Mouse (Mus musculus): ENCODE measurements at regions not wholly inside any gene's neighbourhood (a gene's known extent, or its start where the extent isn't known, plus 50 kb on each side); places are given as distances from the start of the nearest gene placed in this dataset.
A peak's percentile ranks its signal among the peaks of the same experiment; 100 is the strongest.

DNA sequence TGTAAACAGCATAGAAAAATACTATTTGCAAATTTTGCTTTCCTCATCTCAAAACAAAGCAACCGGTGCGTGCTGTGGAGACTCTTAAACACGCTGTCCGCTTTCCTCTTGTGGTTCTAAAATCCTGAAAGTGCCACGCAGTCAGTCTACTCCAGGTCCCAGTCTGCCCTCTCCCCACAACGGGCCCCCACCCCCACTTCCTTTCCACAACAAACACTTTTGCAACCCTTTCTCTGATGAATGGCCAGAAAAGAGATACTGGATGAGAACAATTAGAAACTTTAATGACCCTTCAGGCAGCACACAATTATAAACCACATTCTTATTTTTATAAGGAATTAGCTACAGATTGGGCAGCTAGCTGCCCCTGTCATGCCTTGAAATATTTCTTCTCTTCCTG is 111.1 kb upstream of the Ubash3b start:
- Histone ChIP-seq H3K27ac (no peak overlapping the region), H3K9ac (replicated peaks) (no peak overlapping the region), H3K4me1 (replicated peaks; ENCODE audit: control insufficient read depth in 2 of 2, insufficient read depth in 2 of 2, low read length in 1 of 2) (no peaks in the 10 kb centered on the region), H3K9me3 (ENCODE audit: control insufficient read depth, low read length) (no peaks in the 10 kb centered on the region), H3K4me2 (ENCODE audit: low read depth) (no peak overlapping the region), H3K4me3 (ENCODE audit: insufficient read depth in 1 of 2, low read depth in 2 of 2, low read length in 2 of 2) (no peak overlapping the region), H3K27me3 (ENCODE audit: control insufficient read depth, insufficient read depth, low read length) (peaks cover 5% of the 10 kb centered on the region), H3K36me3 (replicated peaks; ENCODE audit: control insufficient read depth, insufficient read depth, low read depth) (no peaks in the 10 kb centered on the region)
- TF ChIP-seq EP300 (IDR thresholded peaks at IDR 0.05; ENCODE audit: low read depth) (no peak), CTCF (IDR thresholded peaks at IDR 0.05; ENCODE audit: low read depth) (no peak)
- DNase-seq (ENCODE audit: low read depth in 3 of 3, low spot score in 3 of 3) = no peak
- ATAC-seq (ENCODE audit: insufficient read depth) = no peak
- 6% methylated on average over 6 of the region's 6 CpGs for WGBS (ENCODE audit: insufficient replicate concordance)

DNA sequence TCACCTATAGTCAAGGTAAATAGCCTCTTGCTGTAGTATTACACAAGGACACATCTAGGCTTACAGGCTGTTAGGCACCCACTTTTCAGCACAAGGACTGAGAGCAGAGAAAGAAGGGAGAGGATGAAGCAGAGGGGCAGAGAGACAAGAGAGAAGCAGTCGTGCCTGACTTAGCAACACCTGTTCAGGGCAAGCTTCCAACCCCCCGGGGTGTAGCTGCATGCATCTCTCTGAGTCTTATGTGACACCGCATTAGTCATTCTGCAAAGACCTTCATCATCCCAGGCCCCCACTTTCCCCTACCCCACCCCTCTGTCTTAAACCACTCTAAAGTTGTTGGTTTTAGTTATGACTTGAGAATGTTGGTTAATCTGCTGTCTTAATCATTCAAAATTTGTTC is 106.6 kb upstream of the Ubash3b start:
- no peaks in the 10 kb centered on the region for H3K4me1 ChIP-seq (replicated peaks; ENCODE audit: control insufficient read depth in 2 of 2, insufficient read depth in 2 of 2, low read length in 1 of 2)
- H3K27ac ChIP-seq = no peak overlapping the region
- no peak overlapping the region for H3K9ac ChIP-seq (replicated peaks)
- H3K27me3 ChIP-seq (ENCODE audit: control insufficient read depth, insufficient read depth, low read length) = peaks cover under 1% of the 10 kb centered on the region; the same call in 1 of the 2 replicates
- H3K4me2 ChIP-seq (ENCODE audit: low read depth) = no peak overlapping the region
- H3K4me3 ChIP-seq (ENCODE audit: insufficient read depth in 1 of 2, low read depth in 2 of 2, low read length in 2 of 2) = no peak overlapping the region
- no peaks in the 10 kb centered on the region for H3K36me3 ChIP-seq (replicated peaks; ENCODE audit: control insufficient read depth, insufficient read depth, low read depth)
- no peaks in the 10 kb centered on the region for H3K9me3 ChIP-seq (ENCODE audit: control insufficient read depth, low read length)
- 31% methylated on average over 3 of the region's 3 CpGs for WGBS (ENCODE audit: insufficient replicate concordance)
- DNase-seq (ENCODE audit: low read depth in 3 of 3, low spot score in 3 of 3) = no peak
- TF ChIP-seq CTCF (IDR thresholded peaks at IDR 0.05; ENCODE audit: low read depth) = no peak
- no peak for TF ChIP-seq EP300 (IDR thresholded peaks at IDR 0.05; ENCODE audit: low read depth)
- ATAC-seq (ENCODE audit: insufficient read depth) = no peak

DNA sequence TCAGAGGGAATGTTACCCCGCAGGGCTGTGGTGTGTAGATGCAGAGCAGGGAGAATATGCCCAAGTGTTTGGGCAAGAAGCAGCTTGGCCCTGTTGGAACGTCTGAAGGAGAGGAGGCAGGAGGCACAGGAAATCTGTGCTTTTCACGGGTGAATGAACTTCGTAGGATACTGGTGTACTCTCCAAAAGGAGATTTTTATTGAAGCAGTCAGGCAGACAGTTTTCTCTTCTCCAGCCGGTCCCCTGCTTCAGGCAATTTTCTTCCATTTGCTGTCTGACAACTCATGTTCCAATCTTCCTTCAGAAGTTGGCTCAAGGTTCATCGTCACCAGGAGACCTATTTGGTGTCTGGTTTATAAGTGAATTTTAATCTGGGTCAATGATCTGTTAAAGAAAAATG is 103.0 kb upstream of the Ubash3b start:
- Histone ChIP-seq H3K4me1 (replicated peaks; ENCODE audit: control insufficient read depth in 2 of 2, insufficient read depth in 2 of 2, low read length in 1 of 2) (no peaks in the 10 kb centered on the region), H3K36me3 (replicated peaks; ENCODE audit: control insufficient read depth, insufficient read depth, low read depth) (no peaks in the 10 kb centered on the region), H3K27me3 (ENCODE audit: control insufficient read depth, insufficient read depth, low read length) (no peaks in the 10 kb centered on the region), H3K9me3 (ENCODE audit: control insufficient read depth, low read length) (no peaks in the 10 kb centered on the region), H3K4me2 (ENCODE audit: low read depth) (no peak overlapping the region), H3K4me3 (ENCODE audit: insufficient read depth in 1 of 2, low read depth in 2 of 2, low read length in 2 of 2) (no peak overlapping the region), H3K9ac (replicated peaks) (no peak overlapping the region), H3K27ac (no peak overlapping the region)
- 48% methylated on average over 6 of the region's 6 CpGs for WGBS (ENCODE audit: insufficient replicate concordance)
- no peak for DNase-seq (ENCODE audit: low read depth in 3 of 3, low spot score in 3 of 3)
- no peak for ATAC-seq (ENCODE audit: insufficient read depth)
- TF ChIP-seq EP300 (IDR thresholded peaks at IDR 0.05; ENCODE audit: low read depth) (no peak), CTCF (IDR thresholded peaks at IDR 0.05; ENCODE audit: low read depth) (no peak)

DNA sequence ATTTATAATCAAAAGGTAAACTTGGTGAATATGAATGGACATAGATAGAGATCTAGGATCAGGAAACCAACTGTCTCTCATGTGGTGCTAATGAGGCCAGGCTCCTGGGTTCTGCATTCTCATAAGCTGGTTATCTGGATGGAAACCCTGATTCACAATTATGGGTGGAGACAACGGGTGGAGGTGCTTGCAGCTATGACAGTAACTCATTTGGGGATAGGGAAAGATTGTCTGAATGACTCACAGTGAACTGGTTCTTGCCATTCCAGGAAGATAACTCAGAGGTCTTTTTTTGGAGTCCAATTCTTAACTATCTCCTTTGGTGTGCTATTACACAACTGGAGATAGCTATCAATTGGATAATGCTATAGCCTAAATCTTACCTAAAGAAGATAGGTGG is 95.7 kb upstream of the Ubash3b start:
- Histone ChIP-seq H3K27ac (no peak overlapping the region), H3K36me3 (replicated peaks; ENCODE audit: control insufficient read depth, insufficient read depth, low read depth) (no peaks in the 10 kb centered on the region), H3K9me3 (ENCODE audit: control insufficient read depth, low read length) (no peaks in the 10 kb centered on the region), H3K4me2 (ENCODE audit: low read depth) (no peak overlapping the region), H3K4me1 (replicated peaks; ENCODE audit: control insufficient read depth in 2 of 2, insufficient read depth in 2 of 2, low read length in 1 of 2) (no peaks in the 10 kb centered on the region), H3K9ac (replicated peaks) (no peak overlapping the region), H3K4me3 (ENCODE audit: insufficient read depth in 1 of 2, low read depth in 2 of 2, low read length in 2 of 2) (no peak overlapping the region), H3K27me3 (ENCODE audit: control insufficient read depth, insufficient read depth, low read length) (no peaks in the 10 kb centered on the region)
- TF ChIP-seq EP300 (IDR thresholded peaks at IDR 0.05; ENCODE audit: low read depth) (no peak), CTCF (IDR thresholded peaks at IDR 0.05; ENCODE audit: low read depth) (no peak)
- DNase-seq (ENCODE audit: low read depth in 3 of 3, low spot score in 3 of 3) = no peak
- WGBS (ENCODE audit: insufficient replicate concordance) = 50% methylated on average over 1 of the region's 1 CpGs
- no peak for ATAC-seq (ENCODE audit: insufficient read depth)

DNA sequence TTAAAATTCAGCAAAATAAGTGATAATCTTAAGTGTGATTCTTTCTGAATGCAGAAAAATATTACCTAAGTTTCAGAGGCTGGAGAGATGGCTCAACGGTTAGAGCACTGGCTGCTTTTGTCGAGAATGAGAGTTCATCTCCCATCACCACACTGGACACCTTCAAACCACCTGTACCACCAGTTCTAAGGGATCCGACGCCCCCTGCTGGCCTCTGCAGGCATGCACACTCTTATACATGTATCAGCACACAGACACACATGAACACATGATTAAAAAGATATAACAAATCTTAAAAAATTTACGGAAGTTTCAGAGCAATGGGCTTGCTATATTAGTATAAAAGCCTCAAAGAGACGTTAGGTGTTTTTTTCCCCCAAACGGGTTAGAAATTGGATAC is 80.9 kb upstream of the Ubash3b start:
- no peak for DNase-seq (ENCODE audit: low read depth in 3 of 3, low spot score in 3 of 3)
- no peak overlapping the region for H3K4me2 ChIP-seq (ENCODE audit: low read depth)
- H3K9ac ChIP-seq (replicated peaks) = no peak overlapping the region
- H3K27ac ChIP-seq = no peak overlapping the region
- H3K4me1 ChIP-seq (replicated peaks; ENCODE audit: control insufficient read depth in 2 of 2, insufficient read depth in 2 of 2, low read length in 1 of 2) = no peaks in the 10 kb centered on the region
- no peaks in the 10 kb centered on the region for H3K36me3 ChIP-seq (replicated peaks; ENCODE audit: control insufficient read depth, insufficient read depth, low read depth)
- TF ChIP-seq CTCF (IDR thresholded peaks at IDR 0.05; ENCODE audit: low read depth) = peak; percentile 39
- no peak for TF ChIP-seq EP300 (IDR thresholded peaks at IDR 0.05; ENCODE audit: low read depth)
- no peak overlapping the region for H3K4me3 ChIP-seq (ENCODE audit: insufficient read depth in 1 of 2, low read depth in 2 of 2, low read length in 2 of 2)
- no peaks in the 10 kb centered on the region for H3K27me3 ChIP-seq (ENCODE audit: control insufficient read depth, insufficient read depth, low read length)
- no peaks in the 10 kb centered on the region for H3K9me3 ChIP-seq (ENCODE audit: control insufficient read depth, low read length)
- ATAC-seq (ENCODE audit: insufficient read depth) = no peak
- 59% methylated on average over 7 of the region's 7 CpGs for WGBS (ENCODE audit: insufficient replicate concordance)

DNA sequence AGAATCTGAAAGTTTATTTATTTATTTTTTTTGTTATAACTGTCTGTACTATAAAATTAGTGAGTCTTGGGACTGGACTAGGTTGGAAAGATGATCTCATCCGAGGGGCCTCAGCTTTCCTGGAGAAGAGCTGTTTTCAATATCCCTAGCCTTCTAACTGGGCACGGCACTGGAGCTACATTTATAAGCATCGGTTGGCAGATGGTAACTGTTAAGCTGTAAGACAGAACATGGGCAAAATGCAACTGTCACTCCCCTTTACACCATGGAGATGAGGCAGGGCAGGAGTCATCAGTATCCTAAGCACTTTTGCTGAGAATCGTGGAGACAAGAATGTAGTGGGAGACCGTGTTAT is 77.6 kb upstream of the Ubash3b start:
- no peak for DNase-seq (ENCODE audit: low read depth in 3 of 3, low spot score in 3 of 3)
- H3K27me3 ChIP-seq (ENCODE audit: control insufficient read depth, insufficient read depth, low read length) = no peaks in the 10 kb centered on the region

More for the DNA sequence above, 77.6 kb upstream of the Ubash3b start:
- no peak overlapping the region for H3K27ac ChIP-seq
- H3K4me3 ChIP-seq (ENCODE audit: insufficient read depth in 1 of 2, low read depth in 2 of 2, low read length in 2 of 2) = no peak overlapping the region
- ATAC-seq (ENCODE audit: insufficient read depth) = no peak
- H3K4me1 ChIP-seq (replicated peaks; ENCODE audit: control insufficient read depth in 2 of 2, insufficient read depth in 2 of 2, low read length in 1 of 2) = no peaks in the 10 kb centered on the region
- no peaks in the 10 kb centered on the region for H3K9me3 ChIP-seq (ENCODE audit: control insufficient read depth, low read length)
- H3K36me3 ChIP-seq (replicated peaks; ENCODE audit: control insufficient read depth, insufficient read depth, low read depth) = no peaks in the 10 kb centered on the region
- H3K4me2 ChIP-seq (ENCODE audit: low read depth) = no peak overlapping the region
- WGBS (ENCODE audit: insufficient replicate concordance) = 67% methylated on average over 5 of the region's 5 CpGs
- TF ChIP-seq EP300 (IDR thresholded peaks at IDR 0.05; ENCODE audit: low read depth) = no peak
- no peak overlapping the region for H3K9ac ChIP-seq (replicated peaks)

All from liver, embryonic 14.5 days (tissue).